Mouse (Mus musculus) thymus, postnatal 4 days (tissue): ENCODE data around the gene Trmt10b.

Source experiments
- DNase-seq: peaks from one replicate; pipeline ENCODE4 v3.0.0; 2021

The Trmt10b gene

GRCm38 (mm10) chr4:45342286-45343155 is 45.6 kb downstream of the Trmt10b start, which contains the start of gene Exosc3:
TSS of gene Exosc3 (minus strand) at chr4:45342732.
- no peak for DNase-seq

GRCm38 (mm10) chr4:45356653-45357052 is 59.7 kb downstream of the Trmt10b start:
- DNase-seq: no peak
